Mouse (Mus musculus) spleen, postnatal 36 days (tissue): Measurements from ENCODE around the gene Trim34a.
"Not testable (repeated sequence)": the region's sequence is repeated elsewhere in the genome, so short reads cannot be mapped to it uniquely, and the experiment has no call there.

Source experiments
- DNase-seq, 2 experiments: peaks; one replicate each; pipeline ENCODE4 v3.0.0; 2022; ENCODE audit warnings: low spot score in 2 of 2, mixed read lengths in 1 of 2

Gene Trim34a

DNA sequence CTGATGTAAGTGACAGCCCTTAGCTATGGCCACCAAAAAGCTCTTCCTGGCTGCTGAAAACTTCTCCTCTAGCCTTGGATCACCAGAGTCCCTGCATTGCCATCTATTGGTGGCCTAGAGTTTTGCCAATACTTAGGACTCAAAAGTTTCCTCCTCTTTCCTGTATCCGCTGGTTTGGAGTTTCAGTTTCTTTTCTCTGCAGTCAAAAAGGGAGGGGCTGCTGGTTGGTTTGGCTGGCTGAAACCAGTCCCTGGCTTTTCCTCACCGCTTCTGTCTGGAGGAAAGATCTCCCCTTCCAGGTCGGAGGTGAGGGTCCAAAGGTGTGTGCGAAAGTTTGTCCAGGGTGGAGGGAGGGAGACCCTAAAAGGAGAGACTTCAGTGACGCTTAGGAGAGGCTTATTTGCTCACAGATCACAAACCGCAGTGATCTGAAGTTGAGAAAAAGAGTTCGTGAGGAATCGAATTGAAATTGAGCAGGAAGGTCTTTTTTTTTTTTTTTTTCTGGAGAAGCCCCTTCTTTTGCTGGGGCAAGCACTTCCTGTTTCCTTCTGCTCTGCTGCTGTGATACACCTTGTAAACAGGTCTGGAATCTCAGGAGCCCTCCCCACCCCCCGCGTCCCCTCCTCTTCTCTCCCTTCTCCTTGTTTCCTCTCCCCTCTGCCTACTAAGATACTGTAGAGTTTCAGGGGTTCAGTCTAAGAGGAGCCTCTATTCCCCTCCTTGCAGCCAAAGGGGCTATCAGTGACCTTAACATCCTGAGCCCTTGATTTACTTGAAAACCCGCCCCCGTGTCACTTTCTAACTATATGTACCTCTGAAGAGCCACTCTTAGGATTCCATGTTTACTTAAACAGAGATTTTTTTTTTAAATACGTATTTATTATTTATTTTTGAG, at the start of gene Trim34a:
TSS of gene Trim34a (plus strand) at position 171 of the 895 bp plus-strand sequence.
- peak; percentile 77 to 81 for DNase-seq

DNA sequence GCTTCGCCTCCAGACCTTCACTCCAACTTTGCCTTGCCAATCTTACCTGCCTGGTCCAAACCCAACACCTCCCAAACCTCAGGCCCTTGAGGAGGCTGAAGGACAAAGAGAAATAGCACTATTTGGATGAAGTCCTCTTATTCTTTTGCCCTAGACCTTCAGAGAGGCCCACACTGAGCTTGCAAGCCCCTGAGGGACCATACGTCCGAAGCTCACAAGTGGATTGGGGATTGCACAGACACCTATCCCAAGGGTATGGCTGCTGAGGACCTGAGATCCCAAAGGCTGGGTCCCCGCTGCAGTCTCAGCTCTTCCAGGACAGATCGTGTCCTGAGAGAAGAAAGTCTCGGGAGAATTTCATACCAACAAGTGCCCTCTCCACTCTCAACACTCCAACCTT, 48.4 kb upstream of the Trim34a start, which contains the start of gene Olfr649:
TSS of gene Olfr649 (minus strand) at position 101 of the 400 bp plus-strand sequence.
- DNase-seq = no peak

DNA sequence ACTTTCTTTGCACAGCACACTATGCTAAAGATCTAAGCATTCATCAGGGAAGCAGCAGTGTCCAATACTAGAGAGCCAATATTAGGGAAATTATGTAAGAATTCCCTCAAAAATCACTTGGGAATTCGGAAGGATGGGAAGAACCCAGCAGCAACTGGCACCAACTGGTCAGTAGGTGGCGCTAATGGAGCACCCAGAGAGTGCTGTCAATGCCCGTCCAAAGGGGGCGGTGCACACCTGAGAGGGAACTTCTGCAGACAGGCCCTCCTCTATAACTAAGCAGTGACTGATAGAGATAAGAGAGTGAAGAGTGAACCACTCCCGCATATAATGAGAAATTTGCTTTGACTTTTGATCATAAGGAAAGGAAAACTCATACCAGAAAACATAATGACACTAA, 44.4 kb upstream of the Trim34a start:
- DNase-seq = peak; percentile 69 to 75

GRCm38 (mm10) chr7:104206197-104206596, 38.1 kb upstream of the Trim34a start:
- no peak for DNase-seq

GRCm38 (mm10) chr7:104216011-104216535, 28.2 kb upstream of the Trim34a start:
- no peak for DNase-seq

DNA sequence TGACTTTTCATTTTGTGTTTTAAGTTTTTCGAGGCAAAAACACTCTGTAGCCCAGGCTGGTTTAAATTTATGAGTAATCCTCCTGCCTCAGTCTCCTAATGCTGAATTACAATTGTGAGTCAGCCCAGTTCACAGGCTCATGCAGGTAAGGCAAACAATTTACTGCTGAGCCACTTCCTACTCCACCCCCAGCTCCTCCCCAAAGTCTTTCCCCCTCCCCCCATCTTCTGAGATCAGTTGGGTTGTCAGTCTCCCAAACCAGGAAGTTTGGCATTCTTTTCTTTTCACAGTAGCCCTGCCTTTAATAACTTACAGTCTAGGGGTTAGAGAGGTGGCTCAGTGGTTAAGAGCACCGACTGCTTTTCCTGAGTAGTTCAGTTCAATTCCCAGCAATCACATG, 26.4 kb upstream of the Trim34a start:
- DNase-seq = no peak

DNA sequence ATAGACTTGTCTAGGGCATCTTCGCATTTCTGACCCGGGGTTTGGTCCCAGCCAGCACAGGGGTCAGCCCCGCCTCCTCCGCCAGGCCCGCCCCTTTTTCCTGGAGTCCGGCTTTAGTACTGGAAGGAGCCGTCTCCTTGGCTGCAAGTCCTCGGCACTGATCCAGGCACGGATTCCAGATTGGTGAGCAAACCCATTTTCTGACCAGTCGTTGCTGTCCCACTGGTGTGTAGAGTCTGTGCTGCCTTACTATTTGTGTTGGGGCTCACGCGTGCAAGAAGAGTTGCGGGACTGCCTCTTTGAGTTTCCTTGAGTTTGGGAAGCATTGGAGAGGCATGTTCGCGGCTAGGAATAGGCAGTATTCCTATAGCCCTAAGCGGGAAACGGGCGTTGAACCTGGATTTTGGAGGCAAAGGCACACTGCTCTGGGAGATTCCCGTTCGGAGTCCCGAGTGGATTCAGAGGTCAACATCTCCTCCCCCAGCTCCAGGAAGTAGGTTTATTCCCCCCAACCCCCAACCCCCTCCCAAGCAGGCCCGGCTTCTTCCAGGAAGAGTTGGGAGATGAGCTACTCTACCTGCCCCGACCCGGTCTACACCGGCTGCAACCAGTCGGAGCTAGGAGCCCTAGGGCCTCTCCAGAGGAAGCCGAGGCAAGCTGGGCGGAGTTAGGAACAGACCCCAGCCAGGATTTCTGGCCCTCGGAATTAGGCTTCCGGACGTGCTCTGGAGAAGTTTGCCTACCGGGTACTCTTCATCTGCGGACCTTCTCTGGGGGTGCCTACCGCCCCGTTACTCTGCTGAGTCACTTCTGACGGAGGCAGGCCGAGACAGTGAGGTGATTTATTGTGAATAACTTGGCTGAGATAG, 25.3 kb upstream of the Trim34a start, which contains the start of gene Trim6:
TSS of gene Trim6 (plus strand) at position 93 of the 869 bp plus-strand sequence.
- DNase-seq = no peak

DNA sequence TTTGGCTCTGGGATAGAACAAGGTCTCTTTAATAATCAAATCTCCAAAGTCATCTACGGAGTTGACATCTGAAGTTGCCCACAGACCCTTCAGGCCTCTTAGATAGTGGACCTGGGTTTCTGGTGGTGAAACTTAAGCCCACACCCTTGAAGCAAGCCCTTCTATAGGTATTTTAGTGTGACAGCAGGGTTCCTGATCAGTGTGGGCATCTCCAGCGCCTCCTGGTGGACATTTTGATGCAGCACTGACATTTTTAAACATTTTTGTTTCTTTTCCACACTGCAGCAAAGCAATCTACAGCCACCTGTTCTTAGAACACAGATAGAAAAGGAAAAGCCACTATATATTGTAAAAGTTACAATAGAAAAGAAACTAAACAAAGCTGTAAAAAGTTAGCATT, 13.1 kb upstream of the Trim34a start:
- DNase-seq = peak; percentile 24 to 29

- DNase-seq = peak; percentile 21 to 47
Measured at GRCm38 (mm10) chr7:104240857-104241256, 3.4 kb upstream of the Trim34a start.

GRCm38 (mm10) chr7:104243616-104244015, 641 bp upstream of the Trim34a start:
- DNase-seq = no peak

DNA sequence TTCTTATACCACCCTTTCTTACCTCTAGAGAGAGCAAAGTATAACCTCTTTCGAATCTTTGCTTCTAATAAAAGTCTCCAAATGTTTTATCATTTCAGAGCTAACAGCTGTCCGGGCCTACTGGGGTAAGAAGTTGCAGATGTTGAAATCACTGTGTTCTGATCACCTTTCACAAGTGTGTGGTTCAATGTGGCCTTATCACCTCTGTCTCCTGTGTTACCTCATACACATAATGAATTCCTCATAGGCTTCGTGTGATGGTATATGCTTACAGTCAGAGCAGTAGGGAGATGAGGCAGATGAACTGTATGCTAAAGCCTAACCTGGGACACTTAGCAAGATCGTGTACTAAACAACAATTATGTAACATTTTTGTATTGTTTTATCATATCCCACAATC, 16.1 kb downstream of the Trim34a start:
- not testable (repeated sequence) for DNase-seq

DNA sequence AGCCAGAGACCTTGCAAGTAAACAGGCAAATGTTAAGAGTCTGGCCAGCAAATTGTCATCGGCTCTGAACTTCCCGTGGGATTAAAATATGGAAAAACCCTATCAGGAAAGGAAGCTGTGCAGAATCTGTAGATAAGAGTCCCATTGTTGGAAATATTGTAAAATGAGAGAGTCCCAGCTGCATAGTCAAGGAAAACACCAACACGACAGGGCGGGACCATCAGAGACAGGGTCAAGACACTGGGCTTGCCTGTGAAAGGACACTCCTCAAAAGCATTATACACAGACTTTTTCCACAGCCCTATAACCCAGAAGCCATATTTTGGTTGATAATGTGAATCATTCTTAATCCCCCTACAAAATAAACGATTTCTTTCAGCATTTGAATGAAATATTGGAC, 21.1 kb downstream of the Trim34a start:
- DNase-seq = not testable (repeated sequence)

DNA sequence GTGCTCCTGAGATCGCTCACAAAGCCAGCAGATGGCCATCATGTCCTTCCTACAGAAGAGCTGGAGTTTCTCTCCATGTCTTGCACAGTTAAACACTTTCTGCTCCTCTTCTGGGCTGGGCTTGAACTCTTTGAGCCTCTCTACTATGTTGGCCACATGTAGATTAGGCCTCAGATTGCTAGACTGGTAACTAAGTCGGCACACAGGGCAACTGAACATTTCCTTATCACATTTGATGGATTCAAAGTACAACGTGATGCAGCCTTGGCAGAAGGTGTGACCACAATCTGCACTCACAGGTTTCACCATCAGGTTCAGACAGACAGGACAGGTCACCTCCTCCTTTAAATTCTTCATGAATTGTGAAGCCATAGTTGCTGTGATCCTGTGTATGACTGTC, 35.1 kb downstream of the Trim34a start:
- DNase-seq = not testable (repeated sequence)

DNA sequence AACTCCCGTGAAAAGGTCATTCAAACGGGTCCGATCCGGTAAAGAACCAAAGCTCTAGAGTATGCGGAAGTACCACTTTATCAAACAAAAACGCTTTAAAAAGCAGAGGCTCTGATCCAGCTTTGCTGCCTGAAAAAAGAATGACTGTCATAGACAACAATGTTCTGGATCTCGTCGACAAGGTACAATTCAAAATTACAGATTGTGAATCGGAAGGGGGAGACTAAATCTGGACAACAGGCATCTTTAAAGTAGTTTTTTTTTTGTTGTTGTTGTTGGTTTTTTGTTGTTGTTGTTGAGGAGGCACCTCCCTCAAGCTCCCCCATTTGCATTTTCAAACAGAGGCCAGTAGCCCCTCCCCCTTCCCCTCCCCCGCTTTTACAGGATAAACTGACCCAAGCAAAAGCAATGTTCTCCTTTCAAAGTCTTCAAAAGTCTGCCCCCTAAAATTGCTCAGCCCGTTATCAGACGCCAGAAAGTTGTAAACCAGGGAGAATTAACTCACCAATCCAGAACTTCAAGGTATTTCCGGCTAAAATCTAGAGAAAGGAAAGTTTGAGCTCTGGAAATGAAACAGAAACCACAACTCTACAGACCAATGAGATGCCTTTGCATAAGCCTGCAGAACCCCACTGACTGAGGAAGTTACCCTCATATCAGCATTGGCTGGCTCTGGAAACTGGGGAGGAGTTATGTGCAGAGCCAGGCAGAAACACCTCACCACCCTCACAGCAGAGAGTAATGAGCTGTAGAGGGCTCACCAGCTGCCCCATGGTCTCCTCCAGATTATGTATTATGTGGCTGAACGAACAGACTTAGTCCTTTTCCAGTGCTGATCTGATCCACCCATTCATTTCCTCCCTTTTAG, 43.6 kb downstream of the Trim34a start, which contains the start of gene Trim5:
TSS of gene Trim5 (minus strand) at position 519 of the 868 bp plus-strand sequence.
- DNase-seq = peak in 1 of 2 experiments; percentile 10

- DNase-seq = no peak
Measured at GRCm38 (mm10) chr7:104290641-104291040, 46.4 kb downstream of the Trim34a start.

- peak; percentile 57 to 59 for DNase-seq
Measured at GRCm38 (mm10) chr7:104291638-104292400, 47.6 kb downstream of the Trim34a start.
